Mouse (Mus musculus) limb, embryonic 12.5 days (tissue): ENCODE measurements at regions not wholly inside any gene's neighbourhood (a gene's known extent, or its start where the extent isn't known, plus 50 kb on each side); places are given as distances from the start of the nearest gene placed in this dataset.

Experiments
- ATAC-seq: fragments of 200-750 bp; cut with Nextera tagmentation; 2 replicates; pipeline ENCODE4 v1.8.0; 2017; ENCODE audit warnings: low read depth, moderate TSS enrichment; ENCODE audit not compliant: insufficient number of reproducible peaks, insufficient read depth, low FRiP score, low TSS enrichment
- H3K27ac ChIP-seq: fragments of 300-500 bp; sonication (generic); 2 replicates; pipeline ENCODE4 v1.5.1; 2016; ENCODE audit warnings: mild to moderate bottlenecking, moderate library complexity
- H3K27me3 ChIP-seq: fragments of 300-500 bp; sonication (generic); 2 replicates; pipeline ENCODE4 v1.6.1; 2016; ENCODE audit warnings: mild to moderate bottlenecking, moderate library complexity
- H3K36me3 ChIP-seq: fragments of 300-500 bp; sonication (generic); 2 replicates; pipeline ENCODE4 v1.6.1; 2016; ENCODE audit warnings: mild to moderate bottlenecking, moderate library complexity
- H3K4me1 ChIP-seq: fragments of 300-500 bp; sonication (generic); replicated peaks from 2 replicates; pipeline ENCODE4 v1.6.1; 2016
- H3K4me2 ChIP-seq: fragments of 300-500 bp; sonication (generic); 2 replicates; pipeline ENCODE4 v1.6.1; 2016; ENCODE audit warnings: mild to moderate bottlenecking, moderate library complexity
- H3K4me3 ChIP-seq: fragments of 300-500 bp; sonication (generic); replicated peaks from 2 replicates; pipeline ENCODE4 v1.5.1; 2016; ENCODE audit warnings: mild to moderate bottlenecking
- H3K9ac ChIP-seq: fragments of 300-500 bp; sonication (generic); replicated peaks from 2 replicates; pipeline ENCODE4 v1.6.1; 2016; ENCODE audit warnings: mild to moderate bottlenecking, moderate library complexity
- H3K9me3 ChIP-seq: fragments of 300-500 bp; sonication (generic); 2 replicates; pipeline ENCODE4 v1.6.1; 2016; ENCODE audit warnings: mild to moderate bottlenecking, moderate library complexity
- WGBS: fragments of 180-500 bp; shearing (Covaris S2); methylation state at CpG from one replicate; pipeline ENCODE4 v1.1.7; 2016; 5-methylcytosine and 5-hydroxymethylcytosine counted together

- no peaks in the 10 kb centered on the region; the same call in 1 of the 2 replicates for H3K27me3 ChIP-seq
- no peak overlapping the region for H3K27ac ChIP-seq
- H3K36me3 ChIP-seq, result no peaks in the 10 kb centered on the region
- H3K4me3 ChIP-seq, result no peak overlapping the region
- H3K4me1 ChIP-seq, result no peaks in the 10 kb centered on the region; the same call in 1 of the 2 replicates
- no peak overlapping the region for H3K4me2 ChIP-seq
- no peaks in the 10 kb centered on the region for H3K9me3 ChIP-seq
- no peak for ATAC-seq
- no peak overlapping the region for H3K9ac ChIP-seq
- 87% methylated on average over 5 of the region's 5 CpGs for WGBS
Observed at GRCm38 (mm10) chr1:36001319-36001718, 66.9 kb upstream of the Hs6st1 start.

- no peak for ATAC-seq
- Histone ChIP-seq H3K4me3 (no peak overlapping the region), H3K9me3 (no peaks in the 10 kb centered on the region), H3K27me3 (no peaks in the 10 kb centered on the region; the same call in 1 of the 2 replicates), H3K9ac (no peak overlapping the region), H3K36me3 (no peaks in the 10 kb centered on the region), H3K4me1 (no peaks in the 10 kb centered on the region; the same call in 1 of the 2 replicates), H3K27ac (no peak overlapping the region), H3K4me2 (no peak overlapping the region)
- WGBS, result 78% methylated on average over 1 of the region's 1 CpGs
Observed at GRCm38 (mm10) chr1:36001821-36002220, 66.4 kb upstream of the Hs6st1 start.

GRCm38 (mm10) chr1:36003592-36003991, 64.6 kb upstream of the Hs6st1 start:
- whole genome bisulfite sequencing, result 34% methylated on average over 9 of the region's 9 CpGs
- no peak overlapping the region for H3K27ac ChIP-seq
- H3K4me1 ChIP-seq, result no peaks in the 10 kb centered on the region; the same call in 1 of the 2 replicates
- ATAC-seq, result no peak
- no peaks in the 10 kb centered on the region; the same call in 1 of the 2 replicates for H3K27me3 ChIP-seq
- no peak overlapping the region for H3K4me3 ChIP-seq
- peak overlapping the region; percentile 37; the same call in 1 of the 2 replicates for H3K9ac ChIP-seq
- no peaks in the 10 kb centered on the region for H3K36me3 ChIP-seq
- H3K9me3 ChIP-seq, result no peaks in the 10 kb centered on the region
- no peak overlapping the region for H3K4me2 ChIP-seq

GRCm38 (mm10) chr1:36008598-36008997, 59.6 kb upstream of the Hs6st1 start:
- H3K27me3 ChIP-seq, result no peaks in the 10 kb centered on the region
- no peak for ATAC-seq

GRCm38 (mm10) chr1:36009010-36009619, 59.1 kb upstream of the Hs6st1 start:
- Histone ChIP-seq H3K9ac (no peak overlapping the region), H3K4me1 (peaks cover 17% of the 10 kb centered on the region), H3K4me3 (no peak overlapping the region), H3K4me2 (no peak overlapping the region), H3K27ac (no peak overlapping the region), H3K9me3 (no peaks in the 10 kb centered on the region), H3K27me3 (no peaks in the 10 kb centered on the region), H3K36me3 (no peaks in the 10 kb centered on the region)
- no peak for ATAC-seq
- WGBS, result 70% methylated on average over 6 of the region's 6 CpGs

More at GRCm38 (mm10) chr1:36008598-36008997, 59.6 kb upstream of the Hs6st1 start:
- Histone ChIP-seq H3K4me2 (no peak overlapping the region), H3K4me3 (no peak overlapping the region), H3K9ac (no peak overlapping the region), H3K36me3 (no peaks in the 10 kb centered on the region), H3K4me1 (peaks cover 12% of the 10 kb centered on the region), H3K27ac (no peak overlapping the region), H3K9me3 (no peaks in the 10 kb centered on the region)
- WGBS, result 92% methylated on average over 6 of the region's 6 CpGs

GRCm38 (mm10) chr1:36010151-36010550, 58.0 kb upstream of the Hs6st1 start:
- Histone ChIP-seq H3K9me3 (no peaks in the 10 kb centered on the region), H3K4me3 (no peak overlapping the region), H3K27ac (no peak overlapping the region), H3K9ac (no peak overlapping the region), H3K36me3 (no peaks in the 10 kb centered on the region), H3K27me3 (no peaks in the 10 kb centered on the region), H3K4me1 (peaks cover 17% of the 10 kb centered on the region), H3K4me2 (no peak overlapping the region)
- 82% methylated on average over 7 of the region's 7 CpGs for WGBS
- no peak for ATAC-seq

- no peak overlapping the region for H3K4me3 ChIP-seq
- H3K36me3 ChIP-seq, result no peaks in the 10 kb centered on the region
- H3K4me1 ChIP-seq, result peaks cover 17% of the 10 kb centered on the region
- 84% methylated on average over 12 of the region's 12 CpGs for WGBS
- no peak overlapping the region for H3K4me2 ChIP-seq
- no peak overlapping the region for H3K27ac ChIP-seq
- no peaks in the 10 kb centered on the region for H3K27me3 ChIP-seq
- H3K9ac ChIP-seq, result no peak overlapping the region
- H3K9me3 ChIP-seq, result no peaks in the 10 kb centered on the region
- no peak for ATAC-seq
Observed at GRCm38 (mm10) chr1:36010834-36011233, 57.4 kb upstream of the Hs6st1 start.

- Histone ChIP-seq H3K4me1 (peaks cover 25% of the 10 kb centered on the region), H3K27ac (no peak overlapping the region), H3K4me2 (no peak overlapping the region), H3K4me3 (no peak overlapping the region), H3K27me3 (no peaks in the 10 kb centered on the region), H3K36me3 (no peaks in the 10 kb centered on the region), H3K9me3 (no peaks in the 10 kb centered on the region), H3K9ac (no peak overlapping the region)
- no peak for ATAC-seq
- WGBS, result 78% methylated on average over 9 of the region's 9 CpGs
Observed at GRCm38 (mm10) chr1:36012081-36012765, 56.0 kb upstream of the Hs6st1 start.

GRCm38 (mm10) chr1:36013823-36014341, 54.3 kb upstream of the Hs6st1 start:
- Histone ChIP-seq H3K9ac (no peak overlapping the region), H3K9me3 (no peaks in the 10 kb centered on the region), H3K4me1 (peaks cover 36% of the 10 kb centered on the region), H3K27me3 (no peaks in the 10 kb centered on the region), H3K36me3 (no peaks in the 10 kb centered on the region), H3K4me3 (no peak overlapping the region), H3K4me2 (no peak overlapping the region), H3K27ac (no peak overlapping the region)
- 18% methylated on average over 11 of the region's 11 CpGs for WGBS
- no peak for ATAC-seq

- H3K36me3 ChIP-seq, result no peaks in the 10 kb centered on the region
- no peak for ATAC-seq
- peaks cover 31% of the 10 kb centered on the region for H3K4me1 ChIP-seq
- H3K27me3 ChIP-seq, result no peaks in the 10 kb centered on the region
- H3K9me3 ChIP-seq, result no peaks in the 10 kb centered on the region
- WGBS, result 71% methylated on average over 7 of the region's 7 CpGs
- no peak overlapping the region for H3K4me3 ChIP-seq
- H3K9ac ChIP-seq, result no peak overlapping the region
- H3K27ac ChIP-seq, result no peak overlapping the region
- no peak overlapping the region for H3K4me2 ChIP-seq
Observed at GRCm38 (mm10) chr1:36014372-36014771, 53.8 kb upstream of the Hs6st1 start.

GRCm38 (mm10) chr1:36015210-36015609, 53.0 kb upstream of the Hs6st1 start:
- no peak overlapping the region for H3K27ac ChIP-seq
- no peaks in the 10 kb centered on the region for H3K36me3 ChIP-seq
- H3K27me3 ChIP-seq, result no peaks in the 10 kb centered on the region
- no peak overlapping the region for H3K4me3 ChIP-seq
- WGBS, result 86% methylated on average over 5 of the region's 5 CpGs
- H3K9ac ChIP-seq, result no peak overlapping the region
- peaks cover 30% of the 10 kb centered on the region for H3K4me1 ChIP-seq
- no peak for ATAC-seq
- no peak overlapping the region for H3K4me2 ChIP-seq
- H3K9me3 ChIP-seq, result no peaks in the 10 kb centered on the region
